Mouse (Mus musculus) ovary, postnatal 36 days (tissue): Measurements from ENCODE around the gene Igsf6.

Experiments
- DNase-seq: peaks from one replicate; pipeline ENCODE4 v3.0.0; 2022; ENCODE audit warnings: low spot score, mixed read lengths

The Igsf6 gene

GRCm38 (mm10) chr7:121074281-121074680 lies at the start of gene Igsf6:
Igsf6 (minus strand) TSS chr7:121074572.
- peak; percentile 24 for DNase-seq

DNA sequence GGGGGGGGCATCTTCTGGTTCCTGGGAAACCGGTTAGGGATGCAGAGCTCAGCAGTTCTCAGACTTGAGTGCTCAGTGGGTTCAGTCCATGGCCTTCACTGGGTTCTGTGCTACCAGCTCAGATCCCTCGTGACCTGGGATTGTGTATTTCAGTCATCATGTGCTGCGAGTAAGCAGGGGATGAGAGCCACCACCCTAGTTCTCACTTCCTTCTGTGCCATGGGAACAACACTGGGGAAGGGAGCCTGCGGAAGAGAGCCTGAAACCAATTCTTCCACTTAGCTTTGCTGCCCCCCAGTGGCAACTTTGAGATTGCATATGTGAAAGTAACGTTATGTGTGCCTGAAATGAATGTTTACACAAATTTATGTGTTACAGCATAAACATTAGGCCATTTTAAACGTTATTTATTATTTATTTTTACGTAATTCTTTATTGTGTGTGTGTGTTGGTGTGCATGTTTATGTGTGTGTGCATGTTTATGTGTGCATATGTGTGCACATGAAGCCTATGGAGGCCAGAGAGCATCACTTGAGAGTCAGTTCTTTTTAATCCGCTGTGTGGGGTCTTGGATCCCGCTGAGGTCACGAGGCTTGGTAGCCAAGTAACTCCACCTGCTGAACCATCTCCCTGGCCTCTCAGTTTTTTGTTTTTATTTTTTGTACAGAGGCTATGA lies 45.9 kb upstream of the Igsf6 start:
- DNase-seq = peak; percentile 63

GRCm38 (mm10) chr7:121111762-121112161 lies 37.4 kb upstream of the Igsf6 start:
- DNase-seq = no peak

DNA sequence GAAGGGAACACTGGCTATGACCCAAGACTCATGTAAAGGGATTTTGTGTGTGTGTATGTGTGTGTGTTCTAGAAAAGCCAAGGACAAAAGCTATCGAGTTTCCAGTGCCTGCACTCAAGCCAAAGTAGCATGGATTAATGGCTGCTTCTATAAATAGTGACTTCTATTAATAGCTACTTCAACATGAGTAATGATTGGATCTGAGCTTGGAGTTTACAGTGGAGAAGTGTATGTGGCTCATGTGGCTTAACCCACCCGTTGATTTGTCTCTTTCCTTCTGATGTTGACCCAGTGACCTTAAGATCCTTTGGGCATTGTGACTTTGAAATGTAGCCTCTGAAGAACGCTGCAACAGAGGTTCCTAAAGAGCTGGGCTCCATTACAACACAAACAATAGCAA lies 36.9 kb upstream of the Igsf6 start:
- DNase-seq = no peak

DNA sequence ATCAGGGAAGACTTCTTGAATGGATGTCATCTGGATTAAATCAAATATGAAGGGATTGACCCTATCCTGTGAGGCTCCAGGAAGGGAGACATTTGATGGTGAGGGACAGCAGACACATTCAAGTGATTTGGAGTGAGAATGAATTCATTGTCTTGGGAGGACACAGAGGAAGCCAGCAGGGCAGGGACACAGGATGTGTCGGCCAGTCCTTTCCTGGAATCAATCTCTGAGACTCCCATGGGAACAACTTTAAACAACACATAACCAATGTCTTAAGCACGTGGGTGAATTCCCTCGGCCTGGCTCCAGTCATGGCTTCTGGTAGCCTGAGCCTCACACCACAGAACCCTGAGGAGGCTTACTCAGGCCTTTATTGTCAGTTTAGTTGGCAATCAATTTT lies 33.5 kb upstream of the Igsf6 start:
- no peak for DNase-seq

DNA sequence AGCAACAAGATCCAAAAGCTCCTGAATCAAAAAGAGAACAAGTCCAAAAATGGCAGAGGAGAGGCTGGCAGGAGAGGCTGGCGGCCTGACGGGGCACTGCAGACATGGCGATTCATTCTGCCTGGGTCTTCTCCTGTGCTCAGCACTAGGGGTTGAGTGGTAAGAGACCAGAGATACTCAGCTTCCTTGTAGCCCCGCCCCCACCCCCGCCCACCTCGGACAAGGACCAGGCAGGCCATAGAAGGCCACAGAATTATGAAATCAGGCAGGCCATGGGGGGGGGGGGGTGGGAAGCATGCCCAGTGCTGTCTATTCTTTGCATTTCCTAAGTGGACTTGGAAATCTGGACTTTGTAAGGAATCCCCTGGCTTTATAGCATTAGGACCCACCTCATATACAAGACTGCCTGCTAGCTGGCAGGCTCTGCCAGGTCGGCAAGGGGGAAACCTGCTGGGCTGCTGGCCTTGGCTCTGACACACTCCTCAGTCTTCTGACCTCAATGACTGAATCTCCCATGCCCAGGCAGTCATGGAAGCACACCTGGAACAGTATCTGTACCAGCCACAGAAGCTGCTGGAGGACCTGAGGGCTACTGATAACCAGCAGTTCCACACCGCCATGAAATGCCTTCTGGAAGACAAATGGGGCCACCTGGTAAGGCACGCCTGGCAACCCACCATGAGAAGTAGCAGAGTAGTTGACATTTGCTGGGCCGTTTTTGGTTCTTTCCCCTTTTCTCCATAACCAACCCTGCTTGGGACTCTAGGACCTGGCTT lies 24.4 kb upstream of the Igsf6 start:
- DNase-seq = no peak

GRCm38 (mm10) chr7:121093026-121093425 lies 18.7 kb upstream of the Igsf6 start:
- DNase-seq = no peak

DNA sequence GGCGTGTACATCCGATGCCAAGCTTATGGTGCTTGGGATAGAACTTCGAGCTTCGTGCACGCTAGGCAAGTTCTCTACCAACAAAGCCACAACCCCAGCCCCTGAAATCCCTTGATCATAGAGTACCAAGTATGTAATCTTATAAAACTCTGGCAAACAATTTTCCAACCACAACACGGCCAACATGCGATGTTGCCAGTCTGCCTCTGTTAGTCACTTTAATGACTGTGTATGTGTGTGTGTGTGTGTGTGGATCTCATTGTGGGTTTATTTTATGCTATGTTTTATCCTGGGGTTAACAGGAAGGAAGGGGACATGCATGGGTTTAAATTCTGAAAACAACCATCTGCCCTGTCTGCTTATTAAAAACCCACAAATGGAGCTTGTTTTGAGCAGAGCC lies 16.4 kb upstream of the Igsf6 start:
- no peak for DNase-seq

- no peak for DNase-seq
Observed at GRCm38 (mm10) chr7:121088745-121089144, 14.4 kb upstream of the Igsf6 start.

GRCm38 (mm10) chr7:121085500-121085899 lies 11.1 kb upstream of the Igsf6 start:
- no peak for DNase-seq

- no peak for DNase-seq
Observed at GRCm38 (mm10) chr7:121084840-121085453, 10.6 kb upstream of the Igsf6 start.

DNA sequence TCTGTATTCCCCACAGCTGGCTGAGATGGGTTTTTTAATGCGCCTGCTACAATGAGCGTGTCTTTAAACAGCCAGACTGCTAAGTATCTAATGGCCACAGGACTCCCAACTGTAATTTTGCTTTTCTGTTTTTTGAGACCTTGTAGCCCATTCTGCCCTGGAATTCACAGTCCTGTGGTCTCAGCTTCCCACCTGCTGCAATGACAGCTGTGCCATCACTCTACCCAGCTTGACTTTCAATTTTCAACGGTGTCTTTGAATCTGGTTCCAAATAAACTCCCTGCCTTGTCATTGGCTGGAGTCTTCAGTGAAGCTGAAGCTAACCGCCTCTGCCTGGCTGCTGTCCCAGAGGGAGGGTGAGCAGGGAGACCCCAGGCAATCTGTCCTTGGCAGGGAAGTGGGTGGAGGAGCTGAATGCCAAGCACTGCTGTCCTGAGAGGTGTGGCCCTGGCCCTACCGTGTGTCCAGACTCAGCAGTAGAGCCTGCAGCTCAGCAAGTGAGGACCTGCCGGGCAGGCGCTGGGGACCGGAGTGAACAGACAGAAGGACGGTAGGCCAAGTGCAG lies 8.7 kb upstream of the Igsf6 start:
- no peak for DNase-seq

- DNase-seq = no peak
Observed at GRCm38 (mm10) chr7:121081816-121082215, 7.4 kb upstream of the Igsf6 start.

DNA sequence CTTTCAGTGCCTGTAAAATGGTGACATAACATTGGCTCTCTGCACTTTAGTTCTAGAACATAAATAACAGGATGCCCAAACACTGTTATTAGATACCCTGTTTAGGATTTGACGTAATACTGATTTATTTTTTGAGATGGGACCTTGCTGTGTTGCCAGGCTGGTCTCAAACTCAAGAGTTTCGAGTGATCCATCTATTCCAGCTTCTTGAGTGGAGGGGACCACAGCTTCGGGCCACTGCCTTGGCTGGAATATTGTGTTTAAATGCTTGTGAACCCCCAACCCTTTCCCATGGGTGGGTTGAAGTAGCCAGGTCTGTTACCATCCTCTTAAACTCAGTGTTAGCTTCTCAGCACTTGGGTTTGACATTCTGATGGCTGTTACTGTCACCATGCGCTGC lies 7.0 kb upstream of the Igsf6 start, which contains the start of gene Otoa:
Gene Otoa, plus strand, starts transcription at position 301 of the 400 bp plus-strand sequence.
- no peak for DNase-seq

- peak; percentile 9 for DNase-seq
Observed at GRCm38 (mm10) chr7:121077829-121078228, 3.5 kb upstream of the Igsf6 start.

- no peak for DNase-seq
Observed at GRCm38 (mm10) chr7:121077311-121077710, 2.9 kb upstream of the Igsf6 start.

GRCm38 (mm10) chr7:121075416-121075815 lies 1.0 kb upstream of the Igsf6 start:
- DNase-seq = no peak

DNA sequence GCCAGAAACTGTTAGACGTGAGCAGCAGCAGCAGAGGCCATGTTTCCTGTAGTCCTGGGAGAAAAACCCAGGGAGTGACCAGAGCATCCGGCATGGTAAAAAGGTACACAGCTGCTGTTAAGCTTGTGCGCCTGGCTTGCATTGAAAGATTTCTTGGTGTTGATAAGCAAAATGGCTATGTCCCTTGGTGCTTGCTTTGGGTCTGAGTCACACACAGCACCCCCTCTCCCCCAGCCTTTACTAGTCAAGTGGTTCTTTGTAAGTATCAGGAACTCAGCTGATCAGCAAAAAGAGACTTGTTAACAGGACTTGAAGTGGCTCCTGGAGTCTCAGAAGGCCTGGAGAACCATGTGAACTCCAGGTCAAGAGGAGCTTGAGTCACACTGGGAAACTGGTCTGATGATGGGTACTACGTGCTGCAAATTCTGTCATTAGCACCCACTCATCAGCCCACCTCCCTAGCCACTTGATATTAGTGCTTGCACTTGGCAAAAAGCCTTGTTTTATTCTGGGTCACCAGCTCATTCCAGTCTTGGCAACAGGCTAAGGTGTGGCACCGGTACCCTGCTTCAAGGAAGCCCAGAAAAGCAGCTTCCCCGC lies 529 bp upstream of the Igsf6 start:
- no peak for DNase-seq

DNA sequence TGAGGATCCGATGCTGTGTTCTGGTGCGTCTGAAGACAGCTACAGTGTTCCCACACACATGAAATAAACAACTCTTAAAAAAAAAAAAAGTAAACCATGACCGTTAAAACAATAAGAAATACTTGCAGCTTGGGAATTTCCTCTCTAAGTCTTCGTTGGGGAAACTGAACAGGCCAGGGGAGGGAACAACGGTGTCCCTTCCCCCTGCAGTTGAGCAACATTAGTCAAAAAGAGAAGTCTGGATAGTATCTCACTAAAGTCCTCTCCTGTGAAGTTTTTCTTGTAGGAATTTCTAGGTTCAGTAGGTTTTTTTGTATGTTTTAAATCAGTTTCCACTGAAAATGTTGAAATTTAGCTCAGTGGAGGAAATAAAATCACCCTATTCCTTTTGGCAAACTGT lies 1.9 kb downstream of the Igsf6 start:
- DNase-seq = no peak

DNA sequence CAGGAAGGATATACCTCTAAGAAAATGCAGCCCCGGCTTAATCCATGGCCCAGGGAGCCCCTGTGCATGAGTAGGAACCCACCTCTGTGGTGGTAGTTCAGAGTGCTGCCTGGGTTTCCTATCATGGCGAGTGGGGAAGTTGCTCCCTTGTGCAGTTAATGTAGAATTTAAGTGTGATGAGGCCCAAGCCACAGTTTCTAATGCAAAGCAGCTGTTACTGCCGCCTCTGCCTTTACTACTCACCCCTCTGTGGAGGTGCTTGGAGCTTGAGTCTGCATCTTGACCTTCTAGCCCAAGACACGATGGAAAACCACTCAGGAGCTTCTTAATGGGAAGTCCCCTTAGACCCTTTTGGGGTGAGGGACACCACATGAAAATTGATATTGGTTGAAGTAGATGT lies 3.1 kb downstream of the Igsf6 start:
- no peak for DNase-seq

DNA sequence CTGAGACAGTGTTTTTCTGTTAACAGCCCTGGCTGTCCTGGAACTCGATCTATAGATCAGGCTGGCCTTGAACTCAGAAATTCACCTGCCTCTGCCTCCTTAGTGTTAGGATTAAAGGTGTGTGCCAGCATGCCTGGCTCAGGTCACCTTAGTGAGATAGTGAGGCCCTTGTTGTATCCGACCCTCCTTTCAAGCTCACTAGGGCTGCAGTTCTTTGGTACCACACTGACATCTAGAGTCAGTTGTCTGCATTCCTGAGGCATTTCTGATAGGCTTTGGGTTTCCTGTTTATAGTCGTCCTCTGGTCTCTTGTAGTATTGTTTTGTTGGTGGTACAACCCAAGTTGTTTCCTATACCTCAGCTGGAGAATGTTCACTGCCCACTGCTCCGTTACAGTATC lies 10.1 kb downstream of the Igsf6 start:
- no peak for DNase-seq

GRCm38 (mm10) chr7:121059477-121060218 lies 14.7 kb downstream of the Igsf6 start:
- DNase-seq = no peak
